Mouse (Mus musculus) regulatory T cell (primary cell): ENCODE measurements around the gene Tspan14.

ENCODE experiments used
- in situ Hi-C: fragments of 300-600 bp; cut with MboI, MseI; formaldehyde crosslinking; loops from one replicate; pipeline ENCODE4 v1.15.1; 2025; ENCODE audit warnings: high pct_unique_total_duplicates

The Tspan14 gene

GRCm38 (mm10) chr14:40917632-40918031 is 49.0 kb downstream of the Tspan14 start:
- in situ Hi-C loops = loop anchor here (5.0 kb wide), 1 partner anchor 55 kb away; no protein-coding TSS in a partner anchor

GRCm38 (mm10) chr14:40916667-40917066 is 49.9 kb downstream of the Tspan14 start:
- in situ Hi-C loops = loop anchor here (5.0 kb wide), 1 partner anchor 56 kb away; no protein-coding TSS in a partner anchor

- in situ Hi-C loops = loop anchor here (5.0 kb wide), 1 partner anchor 56 kb away; no protein-coding TSS in a partner anchor
Observed at GRCm38 (mm10) chr14:40915838-40916237, 50.8 kb downstream of the Tspan14 start.

GRCm38 (mm10) chr14:40914701-40915100 is 51.9 kb downstream of the Tspan14 start:
- in situ Hi-C loops = loop anchor here (5.0 kb wide), 2 partner anchors 58 to 113 kb away; no protein-coding TSS in a partner anchor

GRCm38 (mm10) chr14:40913709-40914108 is 52.9 kb downstream of the Tspan14 start:
- in situ Hi-C loops = loop anchor here (5.0 kb wide), 1 partner anchor 114 kb away; no protein-coding TSS in a partner anchor

GRCm38 (mm10) chr14:40911529-40911928 is 55.1 kb downstream of the Tspan14 start:
- in situ Hi-C loops = loop anchor here (5.0 kb wide), 1 partner anchor 116 kb away; no protein-coding TSS in a partner anchor

- in situ Hi-C loops = no loop called here
Observed at GRCm38 (mm10) chr14:40908763-40909162, 57.8 kb downstream of the Tspan14 start.

- in situ Hi-C loops = no loop called here
Observed at GRCm38 (mm10) chr14:40906770-40907169, 59.8 kb downstream of the Tspan14 start.

GRCm38 (mm10) chr14:40905813-40906212 is 60.8 kb downstream of the Tspan14 start:
- in situ Hi-C loops = no loop called here

- in situ Hi-C loops = no loop called here
Observed at GRCm38 (mm10) chr14:40902307-40903055, 64.1 kb downstream of the Tspan14 start.

- in situ Hi-C loops = no loop called here
Observed at GRCm38 (mm10) chr14:40900267-40900666, 66.3 kb downstream of the Tspan14 start.

- in situ Hi-C loops = no loop called here
Observed at GRCm38 (mm10) chr14:40897916-40898315, 68.7 kb downstream of the Tspan14 start.

GRCm38 (mm10) chr14:40895681-40896080 is 70.9 kb downstream of the Tspan14 start:
- in situ Hi-C loops = no loop called here

GRCm38 (mm10) chr14:40894576-40895247 is 71.9 kb downstream of the Tspan14 start:
- in situ Hi-C loops = no loop called here

GRCm38 (mm10) chr14:40893884-40894283 is 72.7 kb downstream of the Tspan14 start:
- in situ Hi-C loops = no loop called here

- in situ Hi-C loops = no loop called here
Observed at GRCm38 (mm10) chr14:40893196-40893595, 73.4 kb downstream of the Tspan14 start, which contains the start of gene Sh2d4b. TSS of gene Sh2d4b (minus strand) at chr14:40893266.

- in situ Hi-C loops = no loop called here
Observed at GRCm38 (mm10) chr14:40892326-40892825, 74.2 kb downstream of the Tspan14 start.

GRCm38 (mm10) chr14:40891506-40891905 is 75.1 kb downstream of the Tspan14 start:
- in situ Hi-C loops = no loop called here

- in situ Hi-C loops = loop anchor here (5.0 kb wide), 1 partner anchor 97 kb away; no protein-coding TSS in a partner anchor
Observed at GRCm38 (mm10) chr14:40889704-40890103, 76.9 kb downstream of the Tspan14 start.

GRCm38 (mm10) chr14:40889181-40889580 is 77.4 kb downstream of the Tspan14 start:
- in situ Hi-C loops = loop anchor here (5.0 kb wide), 1 partner anchor 97 kb away; no protein-coding TSS in a partner anchor

GRCm38 (mm10) chr14:40886428-40887202 is 80.0 kb downstream of the Tspan14 start:
- in situ Hi-C loops = loop anchor here (5.0 kb wide), 1 partner anchor 94 kb away; no protein-coding TSS in a partner anchor
